Mouse (Mus musculus) activated CD4-positive, CD25-positive, alpha-beta regulatory T cell (primary cell): ENCODE data around the gene Dync2li1. TPM values are rescaled to one million over a fixed set of nuclear protein-coding genes. Genes with fewer than 3 reads are reported as not detected.

Experiments
- polyA plus RNA-seq, 2 experiments: library from polyadenylated mRNA; unstranded; fragments of 100-300 nt; shearing (Covaris generic); gene quantifications; one replicate each; pipeline ENCODE4 v1.2.1; 2017

Gene Dync2li1
- polyA plus RNA-seq: 1 to 10 TPM in 1 of 2 experiments, under 1 TPM in 1; 0.34 to 1.2 TPM

GRCm38 (mm10) chr17:84626276-84626856 lies at the start of gene Dync2li1:
Dync2li1 (plus strand) TSS chr17:84626496.

GRCm38 (mm10) chr17:84675951-84676366 lies 49.7 kb downstream of the Dync2li1 start, which contains the start of gene Abcg8:
Abcg8 (plus strand) TSS chr17:84676302.

GRCm38 (mm10) chr17:84682734-84683717 lies 56.7 kb downstream of the Dync2li1 start, which contains the start of gene Abcg5:
Abcg5 (minus strand) TSS chr17:84683011.

Other genes starting within 250 kb of the Dync2li1 start
- gene Thada, start 160.3 kb upstream of the Dync2li1 start, polyA plus RNA-seq: 10 to 100 TPM; 49.5 to 62.1 TPM
- under 1 TPM in 1 of 2 experiments, not detected in 1; 0.17 TPM for gene Plekhh2, start 114.6 kb upstream of the Dync2li1 start, polyA plus RNA-seq
- gene Abcg8, start 49.8 kb downstream of the Dync2li1 start, polyA plus RNA-seq: not detected
- gene Abcg5, start 56.5 kb downstream of the Dync2li1 start, polyA plus RNA-seq: under 1 TPM in 1 of 2 experiments, not detected in 1; 0.68 TPM
- gene Lrpprc, start 164.3 kb downstream of the Dync2li1 start, polyA plus RNA-seq: 10 to 100 TPM; 32.8 to 40.7 TPM